In genomic region chr4:150757815-150758426, GRCm38 (mm10) we compare ENCODE assay signal across 10 mouse cellular contexts.
DNase-seq lines count a peak whose midpoint lies in the region; ATAC-seq and TF ChIP-seq lines count a peak whose summit lies in the region.
"Had no signal": no experiment of that assay in that cellular context is flagged by ENCODE, and none has a peak within 500 bp of the region (broad histone marks: within the 10 kb centered on the region; RNA-seq: fewer than 3 reads in every experiment).

No protein-coding gene starts in this region.

- H3K27ac ChIP-seq in liver, embryonic 11.5 days (ENCODE audit: low read depth, low read length): peak overlapping the region; percentile 70
- no peak overlapping the region for H3K27ac ChIP-seq in liver, postnatal 0 days (ENCODE audit: low read depth)
- peak overlapping the region; percentile 72 for H3K27ac ChIP-seq in forebrain, embryonic 13.5 days
- peak overlapping the region; percentile 55 for H3K27ac ChIP-seq in hindbrain, postnatal 0 days
- peak overlapping the region; percentile 67 for H3K27ac ChIP-seq in neural tube, embryonic 12.5 days
- H3K27ac ChIP-seq: liver, embryonic 14.5 days had no signal

- H3K36me3 ChIP-seq in liver, embryonic 11.5 days (ENCODE audit: control insufficient read depth, insufficient read depth, low read length): no peaks in the 10 kb centered on the region
- no peaks in the 10 kb centered on the region for H3K36me3 ChIP-seq in liver, postnatal 0 days (replicated peaks; ENCODE audit: insufficient read depth, low read length)
- no peaks in the 10 kb centered on the region for H3K36me3 ChIP-seq in forebrain, embryonic 13.5 days (ENCODE audit: poor library complexity, severe bottlenecking)
- no peaks in the 10 kb centered on the region for H3K36me3 ChIP-seq in hindbrain, postnatal 0 days (ENCODE audit: insufficient read depth, low read length)
- H3K36me3 ChIP-seq in neural tube, embryonic 12.5 days: no peaks in the 10 kb centered on the region

- TF ChIP-seq EP300 in liver, postnatal 0 days (IDR thresholded peaks at IDR 0.05; ENCODE audit: low read depth): no peak

- no peaks in the 10 kb centered on the region for H3K9me3 ChIP-seq in liver, embryonic 11.5 days (ENCODE audit: control insufficient read depth, low read length)
- H3K9me3 ChIP-seq in liver, postnatal 0 days (ENCODE audit: low read length): no peaks in the 10 kb centered on the region
- no peaks in the 10 kb centered on the region for H3K9me3 ChIP-seq in forebrain, embryonic 13.5 days (replicated peaks)
- no peaks in the 10 kb centered on the region for H3K9me3 ChIP-seq in hindbrain, postnatal 0 days (ENCODE audit: low read length)
- H3K9me3 ChIP-seq in neural tube, embryonic 12.5 days: peaks cover 9% of the 10 kb centered on the region

- no peak for ATAC-seq in liver, embryonic 11.5 days (replicated peaks; ENCODE audit: low FRiP score)
- no peak for ATAC-seq in liver, postnatal 0 days
- peak; percentile 53; the same call in 1 of the 2 replicates for ATAC-seq in forebrain, embryonic 13.5 days
- peak; percentile 36; the same call in 1 of the 2 replicates for ATAC-seq in hindbrain, postnatal 0 days
- peak; percentile 73 for ATAC-seq in neural tube, embryonic 12.5 days (ENCODE audit: low FRiP score, low read depth)
- ATAC-seq in erythroblast, adult 5-6 weeks (replicated peaks; ENCODE audit: low FRiP score, poor library complexity, severe bottlenecking): no peak

- WGBS in liver, embryonic 11.5 days: 51% methylated on average over 10 of the region's 10 CpGs
- WGBS in liver, postnatal 0 days (ENCODE audit: insufficient replicate concordance): 39% methylated on average over 10 of the region's 10 CpGs
- 26% methylated on average over 10 of the region's 10 CpGs for WGBS in forebrain, embryonic 13.5 days
- 19% methylated on average over 10 of the region's 10 CpGs for WGBS in hindbrain, postnatal 0 days
- WGBS in neural tube, embryonic 12.5 days: 24% methylated on average over 10 of the region's 10 CpGs

- H3K27me3 ChIP-seq in liver, embryonic 11.5 days (replicated peaks; ENCODE audit: control insufficient read depth, insufficient read depth, low read length): no peaks in the 10 kb centered on the region
- H3K27me3 ChIP-seq in liver, postnatal 0 days (ENCODE audit: insufficient read depth, low read length): no peaks in the 10 kb centered on the region
- H3K27me3 ChIP-seq in forebrain, embryonic 13.5 days: no peaks in the 10 kb centered on the region
- no peaks in the 10 kb centered on the region for H3K27me3 ChIP-seq in hindbrain, postnatal 0 days (ENCODE audit: insufficient read depth, low read length)
- H3K27me3 ChIP-seq in neural tube, embryonic 12.5 days (replicated peaks): no peaks in the 10 kb centered on the region

- H3K4me1 ChIP-seq in liver, embryonic 11.5 days (replicated peaks; ENCODE audit: control insufficient read depth, insufficient read depth, low read length): peaks cover 14% of the 10 kb centered on the region
- no peaks in the 10 kb centered on the region for H3K4me1 ChIP-seq in liver, postnatal 0 days (ENCODE audit: insufficient read depth)
- H3K4me1 ChIP-seq in forebrain, embryonic 13.5 days: peaks cover 23% of the 10 kb centered on the region
- H3K4me1 ChIP-seq in hindbrain, postnatal 0 days (ENCODE audit: insufficient read depth, low read length): peaks cover 17% of the 10 kb centered on the region
- peaks cover 33% of the 10 kb centered on the region for H3K4me1 ChIP-seq in neural tube, embryonic 12.5 days

- no peak overlapping the region for H3K9ac ChIP-seq in liver, embryonic 11.5 days (ENCODE audit: low read depth, low read length)
- H3K9ac ChIP-seq in liver, postnatal 0 days (replicated peaks): no peak overlapping the region
- peak overlapping the region; percentile 48 for H3K9ac ChIP-seq in forebrain, embryonic 13.5 days
- 0 out of 2 replicates have a peak overlapping the region, but pooled peaks have one; percentile 1 for H3K9ac ChIP-seq in hindbrain, postnatal 0 days (replicated peaks; ENCODE audit: low read length)
- 0 out of 2 replicates have a peak overlapping the region, but pooled peaks have one; percentile 33 for H3K9ac ChIP-seq in neural tube, embryonic 12.5 days
- H3K9ac ChIP-seq: liver, embryonic 14.5 days had no signal

- DNase-seq in liver, embryonic 11.5 days (ENCODE audit: low spot score): no peak
- DNase-seq in liver, postnatal 0 days: no peak
- DNase-seq in hindbrain, postnatal 0 days (ENCODE audit: low spot score): no peak
- no peak for DNase-seq in spleen, postnatal 14 days (ENCODE audit: low spot score in 2 of 2)
- DNase-seq in thymus, postnatal 0 days (ENCODE audit: low spot score): no peak
- DNase-seq: kidney, adult 11 months had no signal

- TF ChIP-seq CTCF in liver, postnatal 0 days (IDR thresholded peaks at IDR 0.05; ENCODE audit: low read depth): no peak
- TF ChIP-seq CTCF in hindbrain, postnatal 0 days (IDR thresholded peaks at IDR 0.05; ENCODE audit: low read depth): no peak

- H3K4me2 ChIP-seq in liver, embryonic 11.5 days: no peak overlapping the region; the same call in 1 of the 2 replicates
- H3K4me2 ChIP-seq in liver, postnatal 0 days (ENCODE audit: low read depth, low read length): no peak overlapping the region
- H3K4me2 ChIP-seq in forebrain, embryonic 13.5 days: peak overlapping the region; percentile 49
- no peak overlapping the region for H3K4me2 ChIP-seq in hindbrain, postnatal 0 days (ENCODE audit: low read depth, low read length)
- H3K4me2 ChIP-seq in neural tube, embryonic 12.5 days (replicated peaks): peak overlapping the region; percentile 45

- no peak overlapping the region for H3K4me3 ChIP-seq in liver, embryonic 11.5 days (ENCODE audit: low read depth, low read length)
- no peak overlapping the region for H3K4me3 ChIP-seq in liver, postnatal 0 days (ENCODE audit: low read depth, low read length)
- no peak overlapping the region for H3K4me3 ChIP-seq in forebrain, embryonic 13.5 days
- H3K4me3 ChIP-seq in hindbrain, postnatal 0 days (ENCODE audit: low read length): no peak overlapping the region
- no peak overlapping the region for H3K4me3 ChIP-seq in neural tube, embryonic 12.5 days

Comparison
In these comparisons a context has a peak if more than half of its experiments do, and no peak if none do; other contexts are left out.
1. ATAC-seq: peak in forebrain, embryonic 13.5 days (single experiment), hindbrain, postnatal 0 days (single experiment) and neural tube, embryonic 12.5 days (single experiment); none in liver, embryonic 11.5 days (single experiment), liver, postnatal 0 days (single experiment) and erythroblast, adult 5-6 weeks (single experiment).
2. H3K4me2 ChIP-seq: peak in forebrain, embryonic 13.5 days (single experiment) and neural tube, embryonic 12.5 days (single experiment); none in liver, embryonic 11.5 days (single experiment), liver, postnatal 0 days (single experiment) and hindbrain, postnatal 0 days (single experiment).
3. H3K9ac ChIP-seq: peak in forebrain, embryonic 13.5 days (single experiment), hindbrain, postnatal 0 days (single experiment) and neural tube, embryonic 12.5 days (single experiment); none in liver, embryonic 11.5 days (single experiment) and liver, postnatal 0 days (single experiment).